Mouse (Mus musculus) spleen, postnatal 36 days (tissue): ENCODE data around the gene Slc39a2.
"Not testable (repeated sequence)": the region's sequence is repeated elsewhere in the genome, so short reads cannot be mapped to it uniquely, and the experiment has no call there.

Experiments used
- DNase-seq, 2 experiments: peaks; one replicate each; pipeline ENCODE4 v3.0.0; 2022; ENCODE audit warnings: low spot score in 2 of 2, mixed read lengths in 1 of 2

Gene Slc39a2

GRCm38 (mm10) chr14:51902806-51903710 lies 10.4 kb downstream of the Slc39a2 start:
- peak; percentile 46 to 59 for DNase-seq

GRCm38 (mm10) chr14:51903782-51904181 lies 11.1 kb downstream of the Slc39a2 start:
- DNase-seq, result no peak

DNA sequence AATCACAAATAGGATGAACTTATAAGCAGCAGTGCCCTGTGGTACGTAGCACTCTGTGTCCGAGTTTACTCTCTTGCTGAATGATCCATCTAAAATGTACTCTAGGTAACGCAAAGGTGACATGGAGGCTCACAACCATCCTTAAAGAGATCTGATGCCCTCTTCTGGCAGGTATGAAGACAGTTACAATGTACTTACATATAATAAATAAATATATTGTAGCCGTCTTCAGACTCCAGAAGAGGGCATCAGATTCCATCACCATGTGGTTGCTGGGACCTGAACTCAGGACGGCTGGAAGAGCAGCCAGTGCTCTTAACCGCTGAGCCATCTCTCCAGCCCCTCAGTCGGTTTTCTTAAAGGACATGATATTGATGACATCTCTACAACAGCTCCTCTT lies 12.0 kb downstream of the Slc39a2 start:
- DNase-seq, result no peak

DNA sequence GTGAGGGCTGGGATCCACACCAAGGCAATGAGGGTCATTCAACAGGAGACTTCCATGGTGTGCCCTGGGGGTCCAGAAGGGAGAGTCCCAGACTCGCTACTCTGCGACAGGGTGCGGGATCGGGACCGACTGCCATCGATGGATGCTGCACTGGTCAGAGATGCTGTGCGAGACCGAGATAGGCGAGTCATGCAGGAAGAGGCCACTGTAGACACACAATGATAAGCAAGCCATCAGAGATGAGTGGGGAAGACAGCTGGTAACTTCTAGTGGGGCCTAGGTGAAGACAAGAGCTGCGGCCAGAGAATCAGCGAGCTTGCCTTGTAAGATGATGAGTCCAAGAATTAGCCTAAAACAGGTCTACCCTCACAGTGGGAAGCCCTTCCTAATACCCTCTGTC lies 13.4 kb downstream of the Slc39a2 start:
- no peak for DNase-seq

GRCm38 (mm10) chr14:51911301-51911700 lies 18.6 kb downstream of the Slc39a2 start:
- DNase-seq, result no peak

GRCm38 (mm10) chr14:51912391-51913061 lies 19.8 kb downstream of the Slc39a2 start:
- no peak for DNase-seq

- peak; percentile 72 to 75 for DNase-seq
Measured at GRCm38 (mm10) chr14:51913062-51913959, 20.6 kb downstream of the Slc39a2 start.

DNA sequence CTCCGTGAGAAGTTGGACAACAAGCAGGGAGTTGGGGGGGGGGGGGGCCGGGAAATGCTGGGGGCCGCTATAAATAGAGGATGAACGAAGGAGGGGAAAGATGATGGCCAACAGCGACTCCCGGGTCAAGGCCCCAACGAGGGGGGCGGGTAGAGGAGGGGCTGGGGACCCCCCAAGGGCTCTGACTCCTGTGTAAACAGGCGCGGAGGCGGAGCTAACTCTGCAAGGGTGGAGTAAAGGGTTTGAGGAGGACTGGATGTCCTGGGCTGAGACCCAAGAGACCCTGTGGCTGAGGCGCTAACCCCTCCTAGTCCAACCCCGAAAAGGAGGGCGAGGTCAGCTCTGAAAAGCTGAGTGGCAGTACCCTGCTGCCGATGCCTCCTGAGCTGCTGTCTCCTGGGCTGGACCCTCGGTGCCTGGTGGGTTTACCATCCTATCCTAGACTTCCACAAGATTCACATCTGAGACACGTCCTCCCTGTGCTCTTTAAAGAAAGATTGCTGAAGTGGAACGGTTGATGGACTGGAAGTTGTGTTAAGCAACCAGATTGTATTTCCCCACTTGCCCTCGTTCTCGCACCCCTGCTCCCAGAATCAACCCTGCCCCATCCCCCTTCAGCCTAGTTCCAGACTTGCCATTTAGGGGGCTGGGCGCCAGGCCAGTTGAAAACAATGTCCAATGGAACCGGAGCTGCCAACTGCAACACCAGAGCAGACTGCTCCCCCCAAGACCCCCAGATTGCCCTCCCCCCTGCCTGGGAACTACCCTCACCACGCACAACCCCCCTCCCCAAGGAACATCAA lies 21.5 kb downstream of the Slc39a2 start, which contains the start of gene Ndrg2:
TSS of gene Ndrg2 (minus strand) at position 199 of the 803 bp plus-strand sequence.
- DNase-seq, result peak; percentile 17 to 29

DNA sequence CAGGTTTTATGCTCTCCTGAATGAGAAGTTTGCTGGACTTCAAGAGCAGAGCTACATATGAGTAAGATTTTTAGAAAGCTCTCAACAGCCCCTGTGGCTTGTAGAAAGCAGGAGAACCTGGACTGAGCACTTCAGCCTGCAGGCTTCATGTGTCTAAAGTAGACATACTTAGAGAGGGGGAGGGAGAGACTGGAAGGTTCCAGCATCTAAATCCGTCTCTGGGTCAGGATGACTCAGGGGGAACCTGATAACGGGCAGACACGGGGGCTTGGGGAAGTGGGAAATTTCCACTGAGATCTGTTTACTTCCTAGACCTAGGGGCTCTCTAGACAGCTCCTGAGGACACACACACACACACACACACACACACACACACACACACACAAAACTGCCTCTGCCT lies 22.3 kb downstream of the Slc39a2 start:
- no peak for DNase-seq

DNA sequence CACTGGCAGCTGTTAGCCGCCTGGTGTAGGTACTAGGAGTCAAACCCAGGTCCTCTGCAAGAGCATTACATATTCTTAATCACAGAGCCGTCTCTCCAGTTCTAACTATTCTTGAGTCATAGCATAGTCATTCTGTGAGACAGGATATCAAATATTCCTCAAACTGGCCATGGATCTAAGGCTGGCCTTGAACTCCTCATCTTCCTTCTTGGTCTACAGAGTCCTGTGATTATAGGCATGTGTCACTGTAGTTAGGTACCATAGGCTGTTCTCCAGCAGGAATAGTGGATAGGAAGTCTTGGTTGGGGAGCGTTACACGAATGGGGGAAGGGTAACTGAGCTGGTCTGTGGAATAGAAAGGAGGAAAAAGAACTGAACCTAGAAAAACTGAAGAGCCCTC lies 23.9 kb downstream of the Slc39a2 start:
- no peak for DNase-seq

DNA sequence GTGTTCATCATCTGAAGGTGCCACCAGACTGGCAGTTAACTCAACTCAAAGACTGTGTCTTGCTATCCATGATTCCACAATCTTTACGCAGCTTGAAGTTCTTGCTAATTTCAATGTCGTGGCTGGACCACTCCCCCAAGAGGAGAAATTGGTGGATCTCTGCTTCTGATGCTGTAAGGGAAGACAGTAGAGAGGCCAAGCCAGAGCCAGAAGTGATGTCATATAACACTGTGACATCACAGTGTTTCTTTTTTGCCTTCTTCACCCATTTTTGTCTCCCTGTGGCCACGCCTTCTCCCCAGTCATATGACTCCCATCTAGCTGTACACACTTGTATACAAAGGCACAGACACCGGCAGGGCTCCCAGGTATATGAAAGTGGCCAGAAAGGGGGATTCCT lies 25.4 kb downstream of the Slc39a2 start, which contains the start of gene Tppp2:
TSS of gene Tppp2 (plus strand) at position 301 of the 400 bp plus-strand sequence.
- DNase-seq, result no peak

- DNase-seq, result no peak
Measured at GRCm38 (mm10) chr14:51918966-51919365, 26.3 kb downstream of the Slc39a2 start.

DNA sequence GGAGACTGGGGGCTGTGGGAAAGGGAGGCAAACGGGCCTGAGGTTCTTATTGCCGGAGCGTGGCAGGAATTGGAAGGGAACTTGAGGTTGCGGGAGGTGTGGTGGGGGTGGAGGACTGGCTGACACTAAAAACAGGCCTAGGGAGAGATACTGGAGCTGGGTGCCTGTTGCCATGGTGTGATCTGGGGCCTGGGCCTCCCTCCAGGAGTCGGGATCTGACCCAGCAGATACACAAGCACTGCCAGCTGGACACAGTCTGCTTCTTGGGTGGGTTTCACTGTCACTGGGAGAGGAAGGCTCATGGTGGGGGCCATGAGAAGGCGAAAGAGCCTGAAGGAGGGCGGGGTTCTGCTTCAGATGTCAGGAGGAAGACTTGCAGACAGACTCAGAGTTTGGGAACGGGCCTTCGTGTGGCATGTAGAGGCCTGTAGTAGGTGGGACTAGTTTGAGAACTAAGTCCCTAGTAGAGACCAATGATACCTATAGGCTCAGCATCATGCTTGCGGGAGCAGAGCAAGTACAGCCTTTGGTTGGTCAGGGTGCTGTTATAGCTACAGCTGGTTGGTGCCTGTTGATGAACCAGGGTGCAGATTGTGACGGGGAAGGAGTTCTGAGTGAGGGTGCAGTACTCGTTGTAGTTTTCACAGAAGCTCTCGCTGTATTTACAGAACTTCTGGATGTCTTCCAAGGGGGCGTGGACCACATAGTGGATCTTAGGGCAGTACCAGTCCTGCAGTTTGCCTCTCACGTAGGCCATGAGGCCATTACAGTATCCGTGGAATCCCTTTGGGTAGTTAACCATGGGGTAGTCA lies 29.3 kb downstream of the Slc39a2 start:
- no peak for DNase-seq

GRCm38 (mm10) chr14:51922571-51922865 lies 29.8 kb downstream of the Slc39a2 start, which contains the start of gene Rnase13:
Rnase13 (minus strand) TSS chr14:51922773.
- DNase-seq, result no peak

GRCm38 (mm10) chr14:51922910-51923309 lies 30.2 kb downstream of the Slc39a2 start:
- no peak for DNase-seq

DNA sequence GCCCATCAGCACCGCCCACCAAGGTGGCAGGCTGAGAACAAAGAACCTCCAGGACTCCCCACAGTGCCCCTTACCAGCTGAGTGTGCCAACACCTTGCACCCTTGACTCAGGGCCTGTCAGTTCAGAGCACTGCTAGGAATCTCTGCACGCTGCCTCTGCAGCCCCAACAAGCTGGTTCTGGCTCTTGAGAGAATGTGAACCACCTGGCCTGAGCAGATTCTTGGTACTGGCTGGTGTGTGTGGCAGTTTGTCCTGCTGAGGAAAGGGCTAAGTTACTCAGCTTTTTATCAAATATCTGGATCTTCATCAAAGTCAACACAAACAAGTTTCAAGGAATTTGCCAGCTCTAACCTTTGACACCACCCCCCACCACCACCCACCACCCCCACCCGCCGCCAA lies 30.8 kb downstream of the Slc39a2 start:
- no peak for DNase-seq

GRCm38 (mm10) chr14:51926930-51927329 lies 34.2 kb downstream of the Slc39a2 start:
- DNase-seq, result not testable (repeated sequence)

- DNase-seq, result no peak
Measured at GRCm38 (mm10) chr14:51929309-51929943, 36.7 kb downstream of the Slc39a2 start.

GRCm38 (mm10) chr14:51929968-51930367 lies 37.3 kb downstream of the Slc39a2 start:
- no peak for DNase-seq

DNA sequence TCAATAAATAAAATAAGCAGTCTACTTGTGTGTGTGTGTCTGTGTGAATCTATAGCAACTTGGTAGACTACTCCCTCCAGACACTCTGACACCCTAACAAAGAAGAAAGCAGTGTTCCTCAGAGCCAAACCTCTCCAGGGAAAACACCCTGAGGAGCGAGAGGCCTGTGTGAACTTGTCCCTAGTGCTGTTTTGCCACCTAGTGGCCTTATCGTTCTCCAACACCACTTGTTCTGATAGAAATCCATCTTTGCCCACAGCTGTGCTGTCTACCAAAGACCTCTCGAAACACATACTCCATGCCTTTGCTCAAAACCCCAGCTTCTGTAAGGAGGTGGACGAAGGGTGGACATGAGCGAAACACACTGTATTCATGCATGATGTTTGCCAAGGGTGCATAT lies 38.1 kb downstream of the Slc39a2 start:
- no peak for DNase-seq
